Mouse (Mus musculus) megakaryocyte, embryonic 14.5 days (primary cell): ENCODE measurements around the gene Phf21a.

Experiments used
- FLI1 ChIP-seq: IDR thresholded peaks from 2 replicates; pipeline ENCODE4 v1.6.1; 2012; ENCODE audit warnings: low read length, inconsistent platforms, mixed read lengths
- GATA1 ChIP-seq: IDR thresholded peaks from 3 replicates; pipeline ENCODE4 v1.6.1; 2012; ENCODE audit warnings: mixed read lengths, low read length, inconsistent platforms, borderline replicate concordance

GRCm38 (mm10) chr2:92076086-92076692 is 16.7 kb upstream of the Phf21a start:
- TF ChIP-seq FLI1 (no peak), GATA1 (no peak)
